Mouse (Mus musculus): ENCODE measurements around the gene Stub1.

GRCm38 (mm10) chr17:25865288-25865687, 32.1 kb upstream of the Stub1 start:
- TF ChIP-seq CTCF (IDR thresholded peaks at IDR 0.05; ENCODE audit: borderline replicate concordance, insufficient read depth, low read depth, low read length) (no peak), POLR2A (IDR thresholded peaks at IDR 0.05; ENCODE audit: borderline replicate concordance, insufficient read depth, low read length) (no peak)

All from cerebellum, adult 2 months (tissue).